Mouse (Mus musculus) embryo, embryonic 9.5 days (tissue): ENCODE results near the gene Ferd3l.
A peak's percentile ranks its signal among the peaks of the same experiment; 100 is the strongest.

ENCODE experiments used
- DNase-seq: peaks from one replicate; pipeline ENCODE4 v3.0.0-alpha.2; 2017; ENCODE audit errors: extremely low spot score

The Ferd3l gene

GRCm38 (mm10) chr12:33964427-33964826 is 36.2 kb downstream of the Ferd3l start:
- DNase-seq = no peak

DNA sequence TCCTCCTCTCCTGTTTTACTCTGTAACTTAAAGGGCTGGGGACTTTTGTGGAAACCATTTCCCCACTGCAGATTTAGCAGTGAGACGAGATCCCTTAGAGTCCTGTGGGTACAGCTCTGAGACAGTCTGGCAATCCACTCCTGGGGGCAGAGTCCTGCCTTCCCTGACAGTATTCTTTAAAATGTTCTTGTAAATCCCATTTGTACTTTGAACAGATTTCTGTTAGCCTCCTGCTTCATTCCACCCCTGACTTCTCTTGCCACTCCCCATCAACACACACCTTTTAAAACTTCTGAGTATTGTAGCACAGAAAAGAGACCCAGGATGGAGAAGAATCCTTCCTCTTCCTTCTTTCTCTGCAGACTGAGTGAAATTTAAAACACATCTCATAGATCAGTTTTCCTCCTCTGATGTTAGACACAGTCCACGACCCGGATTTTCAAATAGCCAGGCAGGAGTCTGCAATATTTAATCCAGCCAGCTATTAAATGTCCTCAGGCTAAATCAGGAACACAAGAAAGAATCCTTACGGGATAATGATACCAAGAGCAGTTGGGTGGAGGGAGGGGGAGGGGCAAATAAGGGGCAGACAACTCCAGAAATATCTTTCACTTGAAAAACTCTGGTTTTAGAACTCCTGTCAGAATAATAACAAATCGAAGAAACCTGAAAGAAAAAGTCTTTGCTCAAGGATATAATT is 37.6 kb downstream of the Ferd3l start:
- DNase-seq = no peak

GRCm38 (mm10) chr12:33966490-33967415 is 38.5 kb downstream of the Ferd3l start:
- peak; percentile 71 for DNase-seq

DNA sequence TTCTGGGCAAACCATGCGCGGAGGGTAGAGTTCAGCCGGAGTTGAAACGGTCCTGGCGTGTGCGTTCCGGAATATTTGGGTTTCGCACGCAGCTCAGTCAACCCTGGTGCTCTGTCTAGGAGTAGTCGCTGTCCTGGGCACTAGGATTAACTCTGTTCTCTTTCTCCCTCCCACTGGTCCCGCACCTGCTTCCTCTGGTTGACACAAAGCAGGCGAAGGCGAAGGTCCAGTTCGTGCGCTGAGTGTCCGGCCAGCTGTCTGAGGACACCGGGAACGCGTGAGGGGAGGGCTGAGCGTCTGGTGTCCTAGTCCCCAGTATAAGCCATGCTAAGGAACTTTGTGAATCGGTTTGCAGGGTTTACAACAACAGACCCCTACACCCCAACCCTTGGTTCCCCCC is 39.3 kb downstream of the Ferd3l start:
- peak; percentile 69 for DNase-seq

DNA sequence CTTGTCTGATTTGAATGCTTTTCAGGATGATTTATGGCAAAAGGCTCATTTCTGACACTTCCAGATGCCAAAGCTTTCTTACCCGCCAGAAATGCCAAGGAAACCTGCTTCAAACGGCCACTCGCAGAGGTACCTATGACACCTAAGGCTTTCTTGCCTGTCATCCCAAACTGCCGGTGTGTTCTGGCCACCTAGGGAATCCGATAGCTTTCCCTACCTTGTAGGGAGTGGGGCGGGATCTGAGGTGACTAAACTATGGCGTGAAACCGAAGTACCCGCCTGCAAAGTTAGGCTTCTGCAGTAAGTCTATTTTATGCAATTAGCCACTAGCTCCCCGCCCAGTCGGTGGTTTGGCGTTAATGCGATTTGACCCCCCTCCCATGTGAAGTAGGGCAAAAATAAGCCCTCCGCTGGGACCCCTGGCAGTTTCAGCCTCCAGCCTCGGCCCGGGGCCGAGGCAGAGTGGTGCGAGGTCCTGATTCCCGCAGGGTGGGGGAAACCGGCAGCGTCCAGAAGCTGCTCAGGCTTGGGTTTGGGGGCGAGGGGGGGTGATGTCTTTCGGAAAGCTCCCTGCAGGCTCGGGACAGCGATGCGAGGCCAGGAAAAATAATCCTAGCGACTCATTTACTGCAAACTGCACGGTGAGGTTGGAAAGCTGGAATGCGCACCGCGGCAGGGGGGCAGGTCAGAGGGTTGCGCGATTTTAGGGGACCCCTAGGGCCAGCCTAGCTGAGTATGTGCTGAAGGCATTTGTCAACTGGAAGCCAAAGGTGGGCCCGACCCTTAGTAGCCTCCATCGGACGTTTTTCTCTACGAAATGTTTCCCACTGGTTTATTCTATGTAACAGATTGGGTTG is 40.0 kb downstream of the Ferd3l start:
- peak; percentile 52 for DNase-seq

GRCm38 (mm10) chr12:33968898-33969178 is 40.6 kb downstream of the Ferd3l start:
- no peak for DNase-seq
